Mouse (Mus musculus) stomach, embryonic 15.5 days (tissue): ENCODE data around the gene Dtx4. TPM values are rescaled to one million over a fixed set of nuclear protein-coding genes. Genes with fewer than 3 reads are reported as not detected.

Source experiments
- ATAC-seq: fragments of 200-750 bp; cut with Nextera tagmentation; 2 replicates; pipeline ENCODE4 v1.8.0; 2017; ENCODE audit warnings: low read depth, moderate number of reproducible peaks, moderate TSS enrichment; ENCODE audit not compliant: insufficient read depth, low FRiP score
- H3K27ac ChIP-seq: fragments of 300-500 bp; sonication (generic); 2 replicates; pipeline ENCODE4 v1.5.1; 2015; ENCODE audit warnings: mild to moderate bottlenecking, inconsistent platforms
- H3K27me3 ChIP-seq: fragments of 300-500 bp; sonication (generic); replicated peaks from 2 replicates; pipeline ENCODE4 v1.6.1; 2015; ENCODE audit warnings: inconsistent platforms
- H3K36me3 ChIP-seq: fragments of 300-500 bp; sonication (generic); 2 replicates; pipeline ENCODE4 v1.6.1; 2015; ENCODE audit warnings: inconsistent platforms
- H3K4me1 ChIP-seq: fragments of 300-500 bp; sonication (generic); 2 replicates; pipeline ENCODE4 v1.6.1; 2015; ENCODE audit warnings: inconsistent platforms
- H3K4me2 ChIP-seq: fragments of 300-500 bp; sonication (generic); 2 replicates; pipeline ENCODE4 v1.6.1; 2015; ENCODE audit warnings: mild to moderate bottlenecking, inconsistent platforms
- H3K4me3 ChIP-seq: fragments of 300-500 bp; sonication (generic); replicated peaks from 2 replicates; pipeline ENCODE4 v1.5.1; 2015; ENCODE audit warnings: inconsistent platforms
- H3K9ac ChIP-seq: fragments of 300-500 bp; sonication (generic); 2 replicates; pipeline ENCODE4 v1.6.1; 2015; ENCODE audit warnings: inconsistent platforms
- H3K9me3 ChIP-seq: fragments of 300-500 bp; sonication (generic); 2 replicates; pipeline ENCODE4 v1.6.1; 2016; ENCODE audit warnings: inconsistent platforms
- WGBS: fragments of 180-500 bp; shearing (Covaris S2); methylation state at CpG from one replicate; pipeline ENCODE4 v1.1.7; 2015; 5-methylcytosine and 5-hydroxymethylcytosine counted together
- polyA plus RNA-seq: library from polyadenylated mRNA; unstranded; fragments of >200 nt; fragmentation: Nextera tagmentation; extraction: Ambion mirVana; gene quantifications from 2 replicates; pipeline ENCODE4 v1.2.1, GENCODE M21; 2015

The Dtx4 gene
- polyA plus RNA-seq, 1 experiment from 2014 or later: 14.7 TPM

GRCm38 (mm10) chr19:12491636-12492035 is 9.6 kb downstream of the Dtx4 start:
- Histone ChIP-seq H3K9ac (no peak overlapping the region), H3K4me3 (no peak overlapping the region), H3K27me3 (no peaks in the 10 kb centered on the region), H3K36me3 (0 out of 2 replicates have a peak, but pooled peaks cover 20% of the 10 kb centered on the region), H3K27ac (no peak overlapping the region), H3K4me2 (no peak overlapping the region), H3K9me3 (no peaks in the 10 kb centered on the region), H3K4me1 (peaks cover 22% of the 10 kb centered on the region)
- no peak for ATAC-seq
- WGBS: 89% methylated on average over 7 of the region's 7 CpGs

- Histone ChIP-seq H3K9me3 (no peaks in the 10 kb centered on the region), H3K4me3 (no peak overlapping the region), H3K36me3 (0 out of 2 replicates have a peak, but pooled peaks cover 20% of the 10 kb centered on the region), H3K4me1 (peaks cover 26% of the 10 kb centered on the region), H3K9ac (no peak overlapping the region), H3K4me2 (peak overlapping the region; percentile 4; the same call in 1 of the 2 replicates), H3K27ac (peak overlapping the region; percentile 94), H3K27me3 (no peaks in the 10 kb centered on the region)
- WGBS: 78% methylated on average over 11 of the region's 11 CpGs
- no peak for ATAC-seq
These were observed 11.3 kb downstream of the Dtx4 start for GRCm38 (mm10) chr19:12489675-12490570.

GRCm38 (mm10) chr19:12488969-12489674 is 12.1 kb downstream of the Dtx4 start:
- peak overlapping the region; percentile 31; the same call in 1 of the 2 replicates for H3K4me2 ChIP-seq
- ATAC-seq: peak; percentile 74
- no peaks in the 10 kb centered on the region for H3K27me3 ChIP-seq
- WGBS: 30% methylated on average over 8 of the region's 8 CpGs
- H3K27ac ChIP-seq: peak overlapping the region; percentile 94
- H3K9me3 ChIP-seq: no peaks in the 10 kb centered on the region
- 0 out of 2 replicates have a peak, but pooled peaks cover 20% of the 10 kb centered on the region for H3K36me3 ChIP-seq
- H3K4me3 ChIP-seq: no peak overlapping the region
- H3K9ac ChIP-seq: no peak overlapping the region
- H3K4me1 ChIP-seq: peaks cover 26% of the 10 kb centered on the region

- Histone ChIP-seq H3K9ac (no peak overlapping the region), H3K4me2 (peak overlapping the region; percentile 31), H3K4me3 (no peak overlapping the region), H3K36me3 (0 out of 2 replicates have a peak, but pooled peaks cover 24% of the 10 kb centered on the region), H3K27me3 (no peaks in the 10 kb centered on the region), H3K27ac (peak overlapping the region; percentile 94), H3K4me1 (peaks cover 19% of the 10 kb centered on the region), H3K9me3 (no peaks in the 10 kb centered on the region)
- 27% methylated on average over 9 of the region's 9 CpGs for WGBS
- peak; percentile 88 for ATAC-seq
These were observed 12.9 kb downstream of the Dtx4 start for GRCm38 (mm10) chr19:12488205-12488966.

GRCm38 (mm10) chr19:12487511-12488204 is 13.6 kb downstream of the Dtx4 start:
- 72% methylated on average over 12 of the region's 12 CpGs for WGBS
- H3K4me2 ChIP-seq: no peak overlapping the region
- peaks cover 19% of the 10 kb centered on the region for H3K4me1 ChIP-seq
- no peak overlapping the region for H3K4me3 ChIP-seq
- no peaks in the 10 kb centered on the region for H3K9me3 ChIP-seq
- H3K36me3 ChIP-seq: peaks cover 28% of the 10 kb centered on the region
- no peak overlapping the region for H3K9ac ChIP-seq
- no peaks in the 10 kb centered on the region for H3K27me3 ChIP-seq
- ATAC-seq: peak; percentile 1; the same call in 1 of the 2 replicates
- peak overlapping the region; percentile 94 for H3K27ac ChIP-seq

GRCm38 (mm10) chr19:12486875-12487274 is 14.4 kb downstream of the Dtx4 start:
- H3K9me3 ChIP-seq: no peaks in the 10 kb centered on the region
- H3K4me2 ChIP-seq: no peak overlapping the region
- no peaks in the 10 kb centered on the region for H3K27me3 ChIP-seq
- no peak overlapping the region for H3K4me3 ChIP-seq
- ATAC-seq: peak; percentile 41; the same call in 1 of the 2 replicates
- H3K36me3 ChIP-seq: peaks cover 30% of the 10 kb centered on the region
- H3K27ac ChIP-seq: peak overlapping the region; percentile 94
- no peak overlapping the region for H3K9ac ChIP-seq
- WGBS: 61% methylated on average over 6 of the region's 6 CpGs
- peaks cover 19% of the 10 kb centered on the region for H3K4me1 ChIP-seq

- Histone ChIP-seq H3K9me3 (no peaks in the 10 kb centered on the region), H3K4me2 (no peak overlapping the region), H3K4me3 (no peak overlapping the region), H3K36me3 (peaks cover 27% of the 10 kb centered on the region), H3K4me1 (peaks cover 19% of the 10 kb centered on the region), H3K27me3 (no peaks in the 10 kb centered on the region), H3K9ac (no peak overlapping the region), H3K27ac (no peak overlapping the region)
- 68% methylated on average over 3 of the region's 3 CpGs for WGBS
- ATAC-seq: no peak
These were observed 15.6 kb downstream of the Dtx4 start for GRCm38 (mm10) chr19:12485631-12486030.

- Histone ChIP-seq H3K4me1 (peaks cover 19% of the 10 kb centered on the region), H3K27me3 (no peaks in the 10 kb centered on the region), H3K9ac (no peak overlapping the region), H3K9me3 (no peaks in the 10 kb centered on the region), H3K27ac (no peak overlapping the region), H3K4me2 (no peak overlapping the region), H3K4me3 (no peak overlapping the region), H3K36me3 (peaks cover 25% of the 10 kb centered on the region)
- 75% methylated on average over 13 of the region's 13 CpGs for WGBS
- ATAC-seq: no peak
These were observed 16.0 kb downstream of the Dtx4 start for GRCm38 (mm10) chr19:12485223-12485622.

- no peak overlapping the region for H3K4me3 ChIP-seq
- H3K27me3 ChIP-seq: no peaks in the 10 kb centered on the region
- H3K9me3 ChIP-seq: no peaks in the 10 kb centered on the region
- no peak overlapping the region for H3K9ac ChIP-seq
- H3K4me2 ChIP-seq: no peak overlapping the region
- peaks cover 20% of the 10 kb centered on the region for H3K36me3 ChIP-seq
- no peak for ATAC-seq
- H3K27ac ChIP-seq: peak overlapping the region; percentile 40; the same call in 1 of the 2 replicates
- H3K4me1 ChIP-seq: peaks cover 19% of the 10 kb centered on the region
- WGBS: 69% methylated on average over 4 of the region's 4 CpGs
These were observed 17.0 kb downstream of the Dtx4 start for GRCm38 (mm10) chr19:12484210-12484609.

GRCm38 (mm10) chr19:12483782-12484181 is 17.5 kb downstream of the Dtx4 start:
- H3K4me1 ChIP-seq: peaks cover 16% of the 10 kb centered on the region
- no peaks in the 10 kb centered on the region for H3K27me3 ChIP-seq
- no peak overlapping the region for H3K4me3 ChIP-seq
- H3K9me3 ChIP-seq: no peaks in the 10 kb centered on the region
- H3K4me2 ChIP-seq: no peak overlapping the region
- ATAC-seq: no peak
- peak overlapping the region; percentile 40; the same call in 1 of the 2 replicates for H3K27ac ChIP-seq
- H3K36me3 ChIP-seq: peaks cover 20% of the 10 kb centered on the region
- H3K9ac ChIP-seq: no peak overlapping the region
- 60% methylated on average over 4 of the region's 4 CpGs for whole genome bisulfite sequencing

- Histone ChIP-seq H3K4me2 (no peak overlapping the region), H3K4me1 (peaks cover 13% of the 10 kb centered on the region), H3K4me3 (no peak overlapping the region), H3K27ac (no peak overlapping the region), H3K9ac (no peak overlapping the region), H3K9me3 (no peaks in the 10 kb centered on the region), H3K27me3 (no peaks in the 10 kb centered on the region), H3K36me3 (peaks cover 17% of the 10 kb centered on the region)
- WGBS: 84% methylated on average over 6 of the region's 6 CpGs
- ATAC-seq: no peak
These were observed 22.9 kb downstream of the Dtx4 start for GRCm38 (mm10) chr19:12478369-12478768.
